Mouse (Mus musculus): ENCODE results near the gene Vamp1. TPM values are rescaled to one million over a fixed set of nuclear protein-coding genes. Genes with fewer than 3 reads are reported as not detected.

The Vamp1 gene
- total and polyA plus RNA-seq, 2 experiments: 2.0 to 5.5 TPM

DNA sequence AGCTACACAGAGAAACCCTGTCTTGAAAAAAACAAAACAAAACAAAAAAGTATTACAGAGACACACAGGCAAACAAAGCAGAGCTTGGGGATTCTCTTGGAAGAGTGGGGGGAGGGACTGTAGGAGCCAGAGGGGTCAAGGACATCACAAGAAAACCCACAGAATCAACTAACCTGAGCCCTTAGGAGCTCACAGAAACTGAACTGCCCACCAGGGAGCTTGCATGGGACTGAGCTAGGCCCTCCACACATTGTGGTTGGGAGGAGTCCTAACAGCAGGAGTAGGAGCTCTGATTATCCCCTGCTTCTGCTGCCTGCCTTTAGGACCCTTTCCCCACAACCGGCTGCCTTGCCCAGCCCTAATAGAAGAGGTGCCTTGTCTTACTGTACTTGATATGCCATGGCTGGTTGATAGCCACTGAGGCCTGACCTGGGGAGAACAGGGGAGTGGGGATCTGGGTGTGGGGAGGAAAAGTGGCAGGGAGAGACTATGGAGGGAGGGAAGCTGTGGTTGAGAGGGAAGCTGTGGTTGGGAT, 19.7 kb upstream of the Vamp1 start:
- Histone ChIP-seq H3K4me1 (ENCODE audit: control insufficient read depth, insufficient read depth, low read length) (peaks cover 2% of the 10 kb centered on the region), H3K9ac (ENCODE audit: low read depth, low read length) (no peak overlapping the region), H3K27ac (replicated peaks; ENCODE audit: insufficient read depth, low read depth, low read length) (no peak overlapping the region), H3K79me2 (ENCODE audit: control insufficient read depth, insufficient read depth, low read length) (no peaks in the 10 kb centered on the region), H3K27me3 (ENCODE audit: control insufficient read depth, insufficient read depth, low read length) (no peaks in the 10 kb centered on the region), H3K4me3 (ENCODE audit: insufficient read depth, low read depth, low read length) (no peak overlapping the region), H3K36me3 (ENCODE audit: control insufficient read depth, insufficient read depth, low read length) (peaks cover 13% of the 10 kb centered on the region; the same call in 1 of the 2 replicates)
- DNase-seq (ENCODE audit: extremely low read depth, low read depth, low spot score): no peak
- WGBS: 72% methylated on average over 1 of the region's 1 CpGs
- no peak for TF ChIP-seq CTCF (IDR thresholded peaks at IDR 0.05; ENCODE audit: low read depth, low read length)
- TF ChIP-seq POLR2A (IDR thresholded peaks at IDR 0.05; ENCODE audit: extremely low read depth, insufficient read depth, low read length): no peak

DNA sequence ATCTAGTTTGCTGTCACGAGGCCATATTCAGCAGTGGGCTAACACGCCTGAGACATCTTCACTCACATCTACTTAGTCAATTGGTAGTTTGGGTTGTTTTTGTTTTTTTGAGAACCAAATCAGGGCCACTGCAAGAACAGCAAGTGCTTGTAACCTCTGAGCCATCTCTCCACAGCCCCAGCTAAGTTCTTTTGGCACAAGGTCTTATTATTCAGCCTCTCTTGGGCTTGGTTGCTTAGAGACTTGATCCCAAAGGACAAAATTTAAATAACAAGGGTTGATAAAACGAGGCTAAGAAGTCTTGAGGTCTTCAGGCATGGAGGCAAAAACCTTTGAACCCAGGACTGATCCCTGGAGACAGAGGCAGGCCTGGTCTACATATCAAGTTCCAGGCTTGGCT, 19.1 kb upstream of the Vamp1 start:
- Histone ChIP-seq H3K27ac (replicated peaks; ENCODE audit: insufficient read depth, low read depth, low read length) (no peak overlapping the region), H3K4me3 (ENCODE audit: insufficient read depth, low read depth, low read length) (no peak overlapping the region), H3K36me3 (ENCODE audit: control insufficient read depth, insufficient read depth, low read length) (peaks cover 13% of the 10 kb centered on the region; the same call in 1 of the 2 replicates), H3K79me2 (ENCODE audit: control insufficient read depth, insufficient read depth, low read length) (no peaks in the 10 kb centered on the region), H3K9ac (ENCODE audit: low read depth, low read length) (no peak overlapping the region), H3K27me3 (ENCODE audit: control insufficient read depth, insufficient read depth, low read length) (no peaks in the 10 kb centered on the region), H3K4me1 (ENCODE audit: control insufficient read depth, insufficient read depth, low read length) (peaks cover 2% of the 10 kb centered on the region)
- DNase-seq (ENCODE audit: extremely low read depth, low read depth, low spot score): no peak
- TF ChIP-seq CTCF (IDR thresholded peaks at IDR 0.05; ENCODE audit: low read depth, low read length) (no peak), POLR2A (IDR thresholded peaks at IDR 0.05; ENCODE audit: extremely low read depth, insufficient read depth, low read length) (no peak)
- 91% methylated on average over 3 of the region's 3 CpGs for WGBS

DNA sequence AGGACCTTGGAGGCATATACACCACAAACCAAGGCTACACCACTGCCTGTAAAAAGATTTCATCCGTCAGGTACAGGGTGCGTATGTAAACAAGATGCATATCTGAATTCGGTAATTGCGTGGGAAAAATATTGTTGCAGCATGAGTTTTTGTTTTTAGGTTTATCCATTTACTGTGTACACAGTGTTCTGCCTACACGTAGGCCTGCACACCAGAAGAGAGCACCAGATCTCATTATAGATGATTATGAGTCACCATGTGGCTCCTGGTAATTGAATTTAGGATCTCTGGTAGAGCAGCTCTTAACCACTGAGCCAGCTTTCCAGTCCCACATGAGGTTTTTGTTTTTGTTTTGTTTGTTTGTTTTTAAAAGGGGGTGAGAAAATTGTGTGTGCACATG, 18.2 kb upstream of the Vamp1 start:
- no peak overlapping the region for H3K4me3 ChIP-seq (ENCODE audit: insufficient read depth, low read depth, low read length)
- DNase-seq (ENCODE audit: extremely low read depth, low read depth, low spot score): no peak
- H3K27ac ChIP-seq (replicated peaks; ENCODE audit: insufficient read depth, low read depth, low read length): no peak overlapping the region
- H3K9ac ChIP-seq (ENCODE audit: low read depth, low read length): no peak overlapping the region
- 88% methylated on average over 5 of the region's 5 CpGs for WGBS
- no peaks in the 10 kb centered on the region for H3K27me3 ChIP-seq (ENCODE audit: control insufficient read depth, insufficient read depth, low read length)
- H3K4me1 ChIP-seq (ENCODE audit: control insufficient read depth, insufficient read depth, low read length): peaks cover 2% of the 10 kb centered on the region
- TF ChIP-seq CTCF (IDR thresholded peaks at IDR 0.05; ENCODE audit: low read depth, low read length) (no peak), POLR2A (IDR thresholded peaks at IDR 0.05; ENCODE audit: extremely low read depth, insufficient read depth, low read length) (no peak)
- H3K36me3 ChIP-seq (ENCODE audit: control insufficient read depth, insufficient read depth, low read length): peaks cover 13% of the 10 kb centered on the region; the same call in 1 of the 2 replicates
- no peaks in the 10 kb centered on the region for H3K79me2 ChIP-seq (ENCODE audit: control insufficient read depth, insufficient read depth, low read length)

DNA sequence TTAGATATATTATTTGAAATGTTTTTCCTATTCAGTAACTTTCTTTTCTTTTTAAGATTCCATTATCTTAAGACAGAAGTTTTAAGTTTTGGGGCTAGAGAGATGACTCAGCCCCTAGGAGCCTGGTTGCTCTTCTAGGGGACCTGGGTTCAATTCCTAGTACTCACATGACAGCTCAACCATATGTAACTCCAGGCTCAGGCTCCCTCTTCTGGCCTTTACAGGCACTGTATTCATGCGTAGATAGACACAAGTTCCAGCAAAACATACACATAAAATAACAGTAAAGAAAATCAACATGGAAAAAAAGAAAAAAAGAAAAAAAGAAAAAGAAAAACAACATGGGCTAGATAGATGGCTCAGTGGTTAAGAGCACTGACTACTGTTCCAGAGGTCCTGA, 4.9 kb upstream of the Vamp1 start:
- 90% methylated on average over 1 of the region's 1 CpGs for WGBS
- H3K79me2 ChIP-seq (ENCODE audit: control insufficient read depth, insufficient read depth, low read length): no peaks in the 10 kb centered on the region
- H3K4me3 ChIP-seq (ENCODE audit: insufficient read depth, low read depth, low read length): no peak overlapping the region
- DNase-seq (ENCODE audit: extremely low read depth, low read depth, low spot score): no peak
- no peak overlapping the region for H3K9ac ChIP-seq (ENCODE audit: low read depth, low read length)
- no peak overlapping the region for H3K27ac ChIP-seq (replicated peaks; ENCODE audit: insufficient read depth, low read depth, low read length)
- TF ChIP-seq POLR2A (IDR thresholded peaks at IDR 0.05; ENCODE audit: extremely low read depth, insufficient read depth, low read length) (no peak), CTCF (IDR thresholded peaks at IDR 0.05; ENCODE audit: low read depth, low read length) (no peak)
- H3K27me3 ChIP-seq (ENCODE audit: control insufficient read depth, insufficient read depth, low read length): no peaks in the 10 kb centered on the region
- no peaks in the 10 kb centered on the region for H3K4me1 ChIP-seq (ENCODE audit: control insufficient read depth, insufficient read depth, low read length)
- no peaks in the 10 kb centered on the region for H3K36me3 ChIP-seq (ENCODE audit: control insufficient read depth, insufficient read depth, low read length)

DNA sequence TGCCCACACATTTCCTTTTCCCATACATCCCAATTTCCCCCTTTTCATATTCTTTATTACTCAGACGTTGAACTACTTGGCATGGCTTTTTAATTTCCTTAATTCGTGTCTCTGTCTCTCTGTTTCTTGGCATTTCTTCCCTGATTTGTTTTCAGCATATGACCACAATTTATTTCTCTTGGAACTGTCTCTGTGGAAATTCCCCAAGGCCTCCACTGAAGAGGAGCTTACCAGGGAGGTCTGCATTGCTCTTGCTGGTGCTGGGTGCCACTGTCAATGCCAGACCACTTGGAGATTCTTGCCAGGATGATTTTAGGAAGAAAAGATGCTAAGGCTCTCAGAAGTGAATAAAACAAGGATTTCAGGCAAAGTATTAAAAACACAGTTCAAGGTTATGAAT, 2.7 kb upstream of the Vamp1 start:
- no peaks in the 10 kb centered on the region for H3K27me3 ChIP-seq (ENCODE audit: control insufficient read depth, insufficient read depth, low read length)
- H3K36me3 ChIP-seq (ENCODE audit: control insufficient read depth, insufficient read depth, low read length): no peaks in the 10 kb centered on the region
- no peaks in the 10 kb centered on the region for H3K79me2 ChIP-seq (ENCODE audit: control insufficient read depth, insufficient read depth, low read length)
- H3K27ac ChIP-seq (replicated peaks; ENCODE audit: insufficient read depth, low read depth, low read length): no peak overlapping the region
- TF ChIP-seq CTCF (IDR thresholded peaks at IDR 0.05; ENCODE audit: low read depth, low read length) (no peak), POLR2A (IDR thresholded peaks at IDR 0.05; ENCODE audit: extremely low read depth, insufficient read depth, low read length) (no peak)
- no peak overlapping the region for H3K9ac ChIP-seq (ENCODE audit: low read depth, low read length)
- 39% methylated on average over 2 of the region's 2 CpGs for WGBS
- no peak for DNase-seq (ENCODE audit: extremely low read depth, low read depth, low spot score)
- H3K4me3 ChIP-seq (ENCODE audit: insufficient read depth, low read depth, low read length): no peak overlapping the region
- H3K4me1 ChIP-seq (ENCODE audit: control insufficient read depth, insufficient read depth, low read length): 0 out of 2 replicates have a peak, but pooled peaks cover 3% of the 10 kb centered on the region

DNA sequence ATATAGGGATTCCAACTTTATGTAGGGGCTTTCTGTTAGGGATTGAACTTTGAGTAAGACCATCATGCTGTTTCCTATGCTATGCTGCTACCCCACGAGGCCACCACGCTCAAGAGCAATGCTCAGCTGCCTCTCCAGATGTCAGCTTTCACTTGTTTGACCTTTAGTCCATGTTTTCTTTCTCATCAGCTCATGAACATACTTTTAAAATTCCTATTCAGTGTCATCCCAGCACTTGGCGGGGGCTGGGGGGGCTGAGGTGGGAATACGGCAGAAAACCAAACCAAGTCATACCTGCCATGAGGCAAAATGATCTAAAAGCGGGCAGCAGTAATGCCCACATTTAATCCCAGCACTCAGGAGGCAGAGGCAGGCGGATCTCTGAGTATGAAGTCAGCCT, 2.2 kb upstream of the Vamp1 start:
- H3K4me3 ChIP-seq (ENCODE audit: insufficient read depth, low read depth, low read length): no peak overlapping the region
- DNase-seq (ENCODE audit: extremely low read depth, low read depth, low spot score): no peak
- H3K4me1 ChIP-seq (ENCODE audit: control insufficient read depth, insufficient read depth, low read length): 0 out of 2 replicates have a peak, but pooled peaks cover 3% of the 10 kb centered on the region
- H3K36me3 ChIP-seq (ENCODE audit: control insufficient read depth, insufficient read depth, low read length): no peaks in the 10 kb centered on the region
- H3K79me2 ChIP-seq (ENCODE audit: control insufficient read depth, insufficient read depth, low read length): no peaks in the 10 kb centered on the region
- 75% methylated on average over 6 of the region's 6 CpGs for WGBS
- H3K27me3 ChIP-seq (ENCODE audit: control insufficient read depth, insufficient read depth, low read length): no peaks in the 10 kb centered on the region
- TF ChIP-seq POLR2A (IDR thresholded peaks at IDR 0.05; ENCODE audit: extremely low read depth, insufficient read depth, low read length) (no peak), CTCF (IDR thresholded peaks at IDR 0.05; ENCODE audit: low read depth, low read length) (no peak)
- H3K9ac ChIP-seq (ENCODE audit: low read depth, low read length): no peak overlapping the region
- no peak overlapping the region for H3K27ac ChIP-seq (replicated peaks; ENCODE audit: insufficient read depth, low read depth, low read length)
